Mouse (Mus musculus): ENCODE data around the gene Alox12b.

The Alox12b gene

GRCm38 (mm10) chr11:69156800-69157199 lies at the start of gene Alox12b:
TSS of gene Alox12b (plus strand) at chr11:69156989.
- no peak for DNase-seq (ENCODE audit: low read depth)

GRCm38 (mm10) chr11:69107676-69108075 lies 49.1 kb upstream of the Alox12b start:
- no peak for DNase-seq (ENCODE audit: low read depth)

- DNase-seq (ENCODE audit: low read depth), result no peak
Measured at GRCm38 (mm10) chr11:69108223-69108622, 48.6 kb upstream of the Alox12b start.

- DNase-seq (ENCODE audit: low read depth), result no peak
Measured at GRCm38 (mm10) chr11:69109032-69109900, 47.5 kb upstream of the Alox12b start.

- DNase-seq (ENCODE audit: low read depth), result peak; percentile 83
Measured at GRCm38 (mm10) chr11:69110319-69111046, 46.3 kb upstream of the Alox12b start.

- no peak for DNase-seq (ENCODE audit: low read depth)
Measured at GRCm38 (mm10) chr11:69111051-69111810, 45.6 kb upstream of the Alox12b start.

- DNase-seq (ENCODE audit: low read depth), result no peak
Measured at GRCm38 (mm10) chr11:69111865-69112264, 44.9 kb upstream of the Alox12b start.

GRCm38 (mm10) chr11:69114018-69114417 lies 42.8 kb upstream of the Alox12b start:
- DNase-seq (ENCODE audit: low read depth), result no peak

GRCm38 (mm10) chr11:69114621-69115020 lies 42.2 kb upstream of the Alox12b start:
- DNase-seq (ENCODE audit: low read depth), result no peak

- DNase-seq (ENCODE audit: low read depth), result no peak
Measured at GRCm38 (mm10) chr11:69116843-69117242, 39.9 kb upstream of the Alox12b start.

- DNase-seq (ENCODE audit: low read depth), result peak; percentile 49
Measured at GRCm38 (mm10) chr11:69117737-69118695, 38.8 kb upstream of the Alox12b start.

- peak; percentile 90 for DNase-seq (ENCODE audit: low read depth)
Measured at GRCm38 (mm10) chr11:69118765-69119164, 38.0 kb upstream of the Alox12b start.

GRCm38 (mm10) chr11:69119446-69120155 lies 37.2 kb upstream of the Alox12b start:
- no peak for DNase-seq (ENCODE audit: low read depth)

GRCm38 (mm10) chr11:69120221-69121000 lies 36.4 kb upstream of the Alox12b start, which contains the start of gene Hes7:
TSS of gene Hes7 (plus strand) at chr11:69120404.
- DNase-seq (ENCODE audit: low read depth), result no peak

- DNase-seq (ENCODE audit: low read depth), result no peak
Measured at GRCm38 (mm10) chr11:69121001-69121740, 35.6 kb upstream of the Alox12b start.

GRCm38 (mm10) chr11:69121741-69122335 lies 35.0 kb upstream of the Alox12b start:
- no peak for DNase-seq (ENCODE audit: low read depth)

- peak; percentile 90 for DNase-seq (ENCODE audit: low read depth)
Measured at GRCm38 (mm10) chr11:69122336-69122951, 34.3 kb upstream of the Alox12b start, which contains the start of gene 9130213A22Rik. TSS of gene 9130213A22Rik (minus strand) at chr11:69122589.

Measured in 416B (cell line).